Mouse (Mus musculus) liver, embryonic 12.5 days (tissue): ENCODE results near the gene Gm10668. TPM values are rescaled to one million over a fixed set of nuclear protein-coding genes. Genes with fewer than 3 reads are reported as not detected.
"Not testable (repeated sequence)": the region's sequence is repeated elsewhere in the genome, so short reads cannot be mapped to it uniquely, and the experiment has no call there.

Experiments used
- ATAC-seq: fragments of 200-750 bp; cut with Nextera tagmentation; 2 replicates; pipeline ENCODE4 v1.8.0; 2017; ENCODE audit warnings: moderate number of reproducible peaks, mild to moderate bottlenecking, moderate library complexity
- H3K27ac ChIP-seq: fragments of 300-500 bp; sonication (generic); 2 replicates; pipeline ENCODE4 v1.5.1; 2016; ENCODE audit warnings: mild to moderate bottlenecking
- H3K27me3 ChIP-seq: fragments of 300-500 bp; sonication (generic); replicated peaks from 2 replicates; pipeline ENCODE4 v1.6.1; 2016; ENCODE audit warnings: mild to moderate bottlenecking, moderate library complexity
- H3K36me3 ChIP-seq: fragments of 300-500 bp; sonication (generic); 2 replicates; pipeline ENCODE4 v1.6.1; 2016; ENCODE audit warnings: mild to moderate bottlenecking, moderate library complexity
- H3K4me1 ChIP-seq: fragments of 300-500 bp; sonication (generic); 2 replicates; pipeline ENCODE4 v1.6.1; 2016
- H3K4me2 ChIP-seq: fragments of 300-500 bp; sonication (generic); 2 replicates; pipeline ENCODE4 v1.6.1; 2016; ENCODE audit warnings: mild to moderate bottlenecking, moderate library complexity
- H3K4me3 ChIP-seq: fragments of 300-500 bp; sonication (generic); 2 replicates; pipeline ENCODE4 v1.5.1; 2016; ENCODE audit warnings: mild to moderate bottlenecking, moderate library complexity
- H3K9ac ChIP-seq: fragments of 300-500 bp; sonication (generic); 2 replicates; pipeline ENCODE4 v1.6.1; 2016; ENCODE audit warnings: mild to moderate bottlenecking, moderate library complexity
- H3K9me3 ChIP-seq: fragments of 300-500 bp; sonication (generic); replicated peaks from 2 replicates; pipeline ENCODE4 v1.6.1; 2016; ENCODE audit warnings: mild to moderate bottlenecking, moderate library complexity
- WGBS: fragments of 180-500 bp; shearing (Covaris S2); methylation state at CpG from one replicate; pipeline ENCODE4 v1.1.7; 2016; ENCODE audit not compliant: insufficient replicate concordance; 5-methylcytosine and 5-hydroxymethylcytosine counted together
- polyA plus RNA-seq: library from polyadenylated mRNA; unstranded; fragments of >200 nt; fragmentation: Nextera tagmentation; extraction: Ambion mirVana; gene quantifications from 2 replicates; pipeline ENCODE4 v1.2.1, GENCODE M21; 2016

Gene Gm10668
- polyA plus RNA-seq, result not detected in 2 replicates

DNA sequence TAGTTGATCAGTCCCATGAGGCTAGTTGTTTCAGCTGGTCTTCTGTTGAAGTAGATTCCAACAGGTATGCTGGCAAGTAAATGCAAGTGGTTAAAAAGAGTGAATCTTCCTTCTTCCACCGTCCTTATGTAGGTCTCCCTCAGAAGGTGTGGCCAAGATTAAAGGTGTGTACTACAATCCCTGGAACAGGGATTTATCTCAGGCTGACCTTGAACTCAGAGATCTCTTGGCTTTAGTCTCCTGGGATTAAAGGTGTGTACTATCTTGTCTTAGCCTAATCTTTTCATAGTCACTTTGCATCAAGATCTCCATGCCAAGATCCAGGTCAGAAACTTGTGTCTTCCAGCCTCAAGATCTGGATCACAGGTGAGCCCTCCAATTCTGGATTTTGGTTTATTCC is at the start of gene Gm10668:
TSS of gene Gm10668 (minus strand) at position 101 of the 400 bp plus-strand sequence.
- not testable (repeated sequence) for H3K4me1 ChIP-seq, H3K4me3 ChIP-seq, H3K27me3 ChIP-seq, ATAC-seq, H3K27ac ChIP-seq, H3K9me3 ChIP-seq, H3K9ac ChIP-seq, H3K36me3 ChIP-seq, H3K4me2 ChIP-seq
- WGBS, result no CpG with 5 or more reads among the region's 1 CpGs

DNA sequence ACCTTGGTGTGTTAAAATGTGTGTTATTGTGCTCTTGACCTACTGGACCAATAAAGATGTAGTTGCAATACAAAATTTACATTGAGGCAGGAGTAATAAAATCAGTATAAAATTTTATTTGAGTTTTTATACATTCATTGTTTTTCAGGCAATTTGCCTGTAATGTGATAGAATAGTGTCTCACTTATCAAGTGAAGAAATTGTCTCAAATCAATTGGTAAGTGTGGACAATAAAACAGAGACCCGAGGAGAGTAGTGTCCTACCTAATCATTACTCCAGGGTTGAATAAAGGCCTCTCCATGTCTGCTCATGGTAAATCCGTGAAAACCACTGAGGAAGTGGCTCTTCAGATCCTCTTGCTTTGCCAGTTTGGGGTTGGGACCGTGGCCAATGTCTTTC is 40.5 kb upstream of the Gm10668 start, which contains the start of gene Vmn1r112:
TSS of gene Vmn1r112 (plus strand) at position 301 of the 400 bp plus-strand sequence.
- H3K9me3 ChIP-seq, result not testable (repeated sequence)

GRCm38 (mm10) chr7:20703116-20703515 is 27.3 kb downstream of the Gm10668 start, which contains the start of gene Vmn1r111:
Vmn1r111 (minus strand) TSS chr7:20703216.
- H3K4me2 ChIP-seq, H3K36me3 ChIP-seq, H3K4me3 ChIP-seq, H3K9ac ChIP-seq, H3K9me3 ChIP-seq, H3K27ac ChIP-seq, ATAC-seq, H3K27me3 ChIP-seq, H3K4me1 ChIP-seq: not testable (repeated sequence)
- no CpG with 5 or more reads among the region's 2 CpGs for WGBS

More for the DNA sequence above, 40.5 kb upstream of the Gm10668 start, which contains the start of gene Vmn1r112:
- ATAC-seq, H3K4me1 ChIP-seq, H3K36me3 ChIP-seq, H3K9ac ChIP-seq, H3K27me3 ChIP-seq, H3K27ac ChIP-seq, H3K4me2 ChIP-seq, H3K4me3 ChIP-seq: not testable (repeated sequence)
- no CpG with 5 or more reads among the region's 3 CpGs for WGBS

Other genes with a start within 250 kb of the Gm10668 start
- not detected in 2 replicates for gene Vmn1r103, start 220.1 kb downstream of the Gm10668 start, polyA plus RNA-seq
- gene Vmn1r104, start 196.8 kb downstream of the Gm10668 start, polyA plus RNA-seq, result not detected in 2 replicates
- gene Gm5726, start 184.9 kb downstream of the Gm10668 start, polyA plus RNA-seq, result not detected in 2 replicates
- gene Gm4141, start 154.4 kb downstream of the Gm10668 start, polyA plus RNA-seq, result not detected in 2 replicates
- gene Gm4513, start 131.6 kb downstream of the Gm10668 start, polyA plus RNA-seq, result not detected in 2 replicates
- gene Vmn1r107, start 61.7 kb downstream of the Gm10668 start, polyA plus RNA-seq, result not detected in 2 replicates
- gene Vmn1r111, start 27.4 kb downstream of the Gm10668 start, polyA plus RNA-seq, result not detected in 2 replicates
- gene Vmn1r112, start 40.6 kb upstream of the Gm10668 start, polyA plus RNA-seq, result not detected in 2 replicates
- gene Vmn1r113, start 56.7 kb upstream of the Gm10668 start, polyA plus RNA-seq, result not detected in 2 replicates
- gene Vmn1r114, start 81.6 kb upstream of the Gm10668 start, polyA plus RNA-seq, result not detected in 2 replicates
- gene Vmn1r115, start 114.4 kb upstream of the Gm10668 start, polyA plus RNA-seq, result not detected in 2 replicates
- not detected in 2 replicates for gene Vmn1r116, start 141.6 kb upstream of the Gm10668 start, polyA plus RNA-seq
- gene Vmn1r117, start 153.5 kb upstream of the Gm10668 start, polyA plus RNA-seq, result not detected in 2 replicates
- gene Vmn1r118, start 181.7 kb upstream of the Gm10668 start, polyA plus RNA-seq, result not detected in 2 replicates